Comparison of ENCODE assay signal across 21 mouse cellular contexts in genomic region chr13:57056786-57057185, GRCm38 (mm10).
DNase-seq lines count a peak whose midpoint lies in the region; ATAC-seq lines count a peak whose summit lies in the region.
"Had no signal": no experiment of that assay in that cellular context is flagged by ENCODE, and none has a peak within 500 bp of the region (broad histone marks: within the 10 kb centered on the region; RNA-seq: fewer than 3 reads in every experiment).

No protein-coding gene starts in this region.

- no peaks in the 10 kb centered on the region for H3K36me3 ChIP-seq in forebrain, embryonic 14.5 days (ENCODE audit: control insufficient read depth, insufficient read depth, low read length)
- H3K36me3 ChIP-seq in hindbrain, embryonic 14.5 days (replicated peaks; ENCODE audit: control insufficient read depth, insufficient read depth), result no peaks in the 10 kb centered on the region
- H3K36me3 ChIP-seq: embryonic facial prominence, embryonic 10.5 days; G1E; kidney, embryonic 15.5 days; lung, embryonic 15.5 days had no signal

- no peaks in the 10 kb centered on the region for H3K9me3 ChIP-seq in forebrain, embryonic 14.5 days (replicated peaks; ENCODE audit: control insufficient read depth, low read length)
- H3K9me3 ChIP-seq in hindbrain, embryonic 14.5 days (ENCODE audit: control insufficient read depth, low read length), result no peaks in the 10 kb centered on the region
- H3K9me3 ChIP-seq: embryonic facial prominence, embryonic 10.5 days; kidney, embryonic 15.5 days; lung, embryonic 15.5 days had no signal

- no peak overlapping the region for H3K4me3 ChIP-seq in forebrain, embryonic 14.5 days (ENCODE audit: low read depth, low read length)
- no peak overlapping the region for H3K4me3 ChIP-seq in hindbrain, embryonic 14.5 days (replicated peaks; ENCODE audit: low read length)
- H3K4me3 ChIP-seq: embryonic facial prominence, embryonic 10.5 days; erythroblast, embryonic 14.5 days; heart, adult 2 months; kidney, embryonic 15.5 days; layer of hippocampus, adult 2 months; lung, embryonic 15.5 days; myocyte had no signal

- ATAC-seq in forebrain, embryonic 14.5 days, result peak; percentile 44; the same call in 1 of the 2 replicates
- ATAC-seq in hindbrain, embryonic 14.5 days (ENCODE audit: low FRiP score), result no peak

- no peak overlapping the region for H3K27ac ChIP-seq in forebrain, embryonic 14.5 days (ENCODE audit: low read depth, low read length)
- 0 out of 2 replicates have a peak overlapping the region, but pooled peaks have one; percentile 51 for H3K27ac ChIP-seq in hindbrain, embryonic 14.5 days
- H3K27ac ChIP-seq: embryonic facial prominence, embryonic 10.5 days; heart, adult 2 months; kidney, embryonic 15.5 days; layer of hippocampus, adult 2 months; lung, embryonic 15.5 days had no signal

- no peaks in the 10 kb centered on the region for H3K27me3 ChIP-seq in forebrain, embryonic 14.5 days (replicated peaks; ENCODE audit: control insufficient read depth, insufficient read depth, low read length)
- no peaks in the 10 kb centered on the region for H3K27me3 ChIP-seq in hindbrain, embryonic 14.5 days (ENCODE audit: control insufficient read depth, insufficient read depth, low read length)
- H3K27me3 ChIP-seq: kidney, embryonic 15.5 days; lung, embryonic 15.5 days had no signal

- peaks cover 22% of the 10 kb centered on the region for H3K4me1 ChIP-seq in forebrain, embryonic 14.5 days (ENCODE audit: control insufficient read depth, insufficient read depth, low read length)
- H3K4me1 ChIP-seq in hindbrain, embryonic 14.5 days (replicated peaks; ENCODE audit: control insufficient read depth, insufficient read depth, low read length), result peaks cover 36% of the 10 kb centered on the region
- H3K4me1 ChIP-seq: lung, embryonic 15.5 days had no signal

- WGBS in forebrain, embryonic 14.5 days, result 53% methylated on average over 15 of the region's 15 CpGs
- 49% methylated on average over 15 of the region's 15 CpGs for WGBS in hindbrain, embryonic 14.5 days

- no peak overlapping the region for H3K4me2 ChIP-seq in forebrain, embryonic 14.5 days (ENCODE audit: low read length)
- H3K4me2 ChIP-seq in hindbrain, embryonic 14.5 days (replicated peaks), result no peak overlapping the region
- H3K4me2 ChIP-seq: kidney, embryonic 15.5 days; liver, embryonic 11.5 days; lung, embryonic 15.5 days had no signal

- intact Hi-C loops in left cerebral cortex, postnatal 25 days (cut with DNase I), result no loop called here

- peak; percentile 6 to 7 for DNase-seq in left cerebral cortex, postnatal 25 days (ENCODE audit: low spot score in 2 of 2)
- DNase-seq in left cerebral cortex, adult 18-20 months (ENCODE audit: low spot score in 2 of 2), result no peak
- peak; percentile 59 for DNase-seq in forebrain, embryonic 14.5 days (ENCODE audit: low spot score)
- no peak for DNase-seq in hindbrain, embryonic 14.5 days (ENCODE audit: low spot score)
- peak; percentile 36 for DNase-seq in retina, embryonic 14.5 days (ENCODE audit: low spot score)
- no peak for DNase-seq in adrenal gland, postnatal 36 days
- DNase-seq in adipocyte (ENCODE audit: low spot score) (no peak), MN1 (ENCODE audit: low spot score) (no peak)
- DNase-seq: adrenal gland, postnatal 25 days; cerebellum, adult 11 months; cerebellum, postnatal 25 days; heart, adult 2 months; thymus, postnatal 36 days had no signal

- H3K9ac ChIP-seq in forebrain, embryonic 14.5 days (ENCODE audit: low read length), result no peak overlapping the region
- H3K9ac ChIP-seq in hindbrain, embryonic 14.5 days, result no peak overlapping the region
- H3K9ac ChIP-seq: kidney, embryonic 15.5 days; lung, embryonic 15.5 days had no signal

Comparison
In these comparisons a context has a peak if more than half of its experiments do, and no peak if none do; other contexts are left out.
1. DNase-seq: peak in left cerebral cortex, postnatal 25 days (2 of 2), forebrain, embryonic 14.5 days (single experiment) and retina, embryonic 14.5 days (single experiment); none in left cerebral cortex, adult 18-20 months (0 of 2), hindbrain, embryonic 14.5 days (single experiment), adrenal gland, postnatal 36 days (0 of 2), adipocyte (single experiment) and MN1 (single experiment).